Mouse (Mus musculus): Measurements from ENCODE around the gene Cd300lf. TPM values are rescaled to one million over a fixed set of nuclear protein-coding genes. Genes with fewer than 3 reads are reported as not detected.

Cd300lf gene
- polyA plus RNA-seq, 2 experiments = 0.14 to 0.35 TPM

DNA sequence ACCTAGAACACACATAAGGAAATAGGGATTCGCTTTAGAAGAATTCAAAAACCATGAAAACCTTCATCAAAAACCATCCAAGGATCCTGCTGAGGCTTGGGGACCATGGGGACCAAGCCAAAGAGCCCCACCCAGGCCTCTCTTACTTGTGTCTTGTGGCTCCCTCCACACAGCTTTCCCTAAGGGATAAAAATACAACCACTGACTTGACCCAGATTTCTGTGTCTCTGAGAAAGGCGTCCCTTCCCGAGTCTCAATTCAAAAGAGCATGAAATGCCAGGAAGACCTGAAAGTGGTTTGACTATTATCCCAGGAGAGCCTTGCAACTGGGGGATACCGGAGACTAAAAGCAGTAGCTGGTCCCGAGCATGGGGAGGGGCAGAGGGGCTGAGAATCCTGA is 60.8 kb downstream of the Cd300lf start:
- ATAC-seq (ENCODE audit: low FRiP score, low read depth) (no peak), DNase-seq (ENCODE audit: low spot score) (no peak)
- H3K9me3 ChIP-seq (ENCODE audit: control insufficient read depth, low read length) = no peaks in the 10 kb centered on the region
- H3K9ac ChIP-seq (ENCODE audit: low read depth, low read length, severe bottlenecking) = no peak overlapping the region
- H3K4me2 ChIP-seq (replicated peaks; ENCODE audit: low read depth, low read length, severe bottlenecking) = no peak overlapping the region
- no peak overlapping the region for H3K27ac ChIP-seq (replicated peaks; ENCODE audit: low read depth, low read length)
- H3K36me3 ChIP-seq (ENCODE audit: control insufficient read depth, insufficient read depth, low read length) = no peaks in the 10 kb centered on the region
- no peaks in the 10 kb centered on the region for H3K27me3 ChIP-seq (ENCODE audit: control insufficient read depth, insufficient read depth, low read length)
- whole genome bisulfite sequencing = 67% methylated on average over 5 of the region's 5 CpGs
- TF ChIP-seq POLR2A (IDR thresholded peaks at IDR 0.05; ENCODE audit: borderline replicate concordance, extremely low read depth, insufficient read depth, insufficient read length) = no peak
- H3K4me3 ChIP-seq (replicated peaks; ENCODE audit: low read length) = no peak overlapping the region
- H3K4me1 ChIP-seq (ENCODE audit: control insufficient read depth, insufficient read depth, low read length) = peaks cover 3% of the 10 kb centered on the region; the same call in 1 of the 2 replicates

- H3K27ac ChIP-seq (replicated peaks; ENCODE audit: low read depth, low read length) = no peak overlapping the region
- 20% methylated on average over 14 of the region's 14 CpGs for WGBS
- peaks cover 3% of the 10 kb centered on the region; the same call in 1 of the 2 replicates for H3K4me1 ChIP-seq (ENCODE audit: control insufficient read depth, insufficient read depth, low read length)
- ATAC-seq (ENCODE audit: low FRiP score, low read depth) (no peak), DNase-seq (ENCODE audit: low spot score) (peak; percentile 42)
- no peak overlapping the region for H3K4me2 ChIP-seq (replicated peaks; ENCODE audit: low read depth, low read length, severe bottlenecking)
- H3K27me3 ChIP-seq (ENCODE audit: control insufficient read depth, insufficient read depth, low read length) = no peaks in the 10 kb centered on the region
- no peak overlapping the region for H3K4me3 ChIP-seq (replicated peaks; ENCODE audit: low read length)
- no peak overlapping the region for H3K9ac ChIP-seq (ENCODE audit: low read depth, low read length, severe bottlenecking)
- TF ChIP-seq POLR2A (IDR thresholded peaks at IDR 0.05; ENCODE audit: borderline replicate concordance, extremely low read depth, insufficient read depth, insufficient read length) = no peak
- H3K36me3 ChIP-seq (ENCODE audit: control insufficient read depth, insufficient read depth, low read length) = no peaks in the 10 kb centered on the region
- H3K9me3 ChIP-seq (ENCODE audit: control insufficient read depth, low read length) = no peaks in the 10 kb centered on the region
Measured at GRCm38 (mm10) chr11:115071631-115072294, 62.0 kb downstream of the Cd300lf start.

- 20% methylated on average over 9 of the region's 9 CpGs for WGBS
- Histone ChIP-seq H3K27me3 (ENCODE audit: control insufficient read depth, insufficient read depth, low read length) (no peaks in the 10 kb centered on the region), H3K9me3 (ENCODE audit: control insufficient read depth, low read length) (no peaks in the 10 kb centered on the region), H3K4me1 (ENCODE audit: control insufficient read depth, insufficient read depth, low read length) (peaks cover 3% of the 10 kb centered on the region; the same call in 1 of the 2 replicates), H3K27ac (replicated peaks; ENCODE audit: low read depth, low read length) (no peak overlapping the region), H3K4me3 (replicated peaks; ENCODE audit: low read length) (no peak overlapping the region), H3K9ac (ENCODE audit: low read depth, low read length, severe bottlenecking) (no peak overlapping the region), H3K4me2 (replicated peaks; ENCODE audit: low read depth, low read length, severe bottlenecking) (no peak overlapping the region), H3K36me3 (ENCODE audit: control insufficient read depth, insufficient read depth, low read length) (no peaks in the 10 kb centered on the region)
- TF ChIP-seq POLR2A (IDR thresholded peaks at IDR 0.05; ENCODE audit: borderline replicate concordance, extremely low read depth, insufficient read depth, insufficient read length) = no peak
- ATAC-seq (ENCODE audit: low FRiP score, low read depth) (no peak), DNase-seq (ENCODE audit: low spot score) (no peak)
Measured at GRCm38 (mm10) chr11:115071015-115071551, 62.7 kb downstream of the Cd300lf start.

DNA sequence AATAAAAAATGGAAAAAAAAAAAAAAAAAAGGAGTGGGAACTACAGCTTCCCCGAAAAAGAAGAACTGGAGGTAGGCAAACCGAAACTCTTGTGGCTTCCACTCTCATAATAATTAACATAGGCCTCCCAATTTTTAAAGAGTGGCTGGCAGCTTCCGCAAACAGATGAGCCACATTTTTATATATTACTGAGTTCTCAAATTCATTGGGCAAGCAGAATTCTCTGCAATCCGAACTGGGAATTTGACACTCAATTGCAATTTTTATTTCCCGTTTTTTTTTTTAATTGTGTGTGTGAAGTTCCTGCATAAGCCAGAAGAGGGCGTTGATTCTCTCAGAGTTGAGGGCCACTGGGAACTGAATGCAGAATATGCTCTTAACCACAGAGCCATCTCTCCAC is 67.0 kb downstream of the Cd300lf start:
- ATAC-seq (ENCODE audit: low FRiP score, low read depth) = no peak
- H3K4me2 ChIP-seq (replicated peaks; ENCODE audit: low read depth, low read length, severe bottlenecking) = no peak overlapping the region
- no peak overlapping the region for H3K4me3 ChIP-seq (replicated peaks; ENCODE audit: low read length)
- no peak overlapping the region for H3K9ac ChIP-seq (ENCODE audit: low read depth, low read length, severe bottlenecking)
- WGBS = 65% methylated on average over 6 of the region's 6 CpGs
- no peaks in the 10 kb centered on the region for H3K27me3 ChIP-seq (ENCODE audit: control insufficient read depth, insufficient read depth, low read length)
- TF ChIP-seq POLR2A (IDR thresholded peaks at IDR 0.05; ENCODE audit: borderline replicate concordance, extremely low read depth, insufficient read depth, insufficient read length) = no peak
- H3K9me3 ChIP-seq (ENCODE audit: control insufficient read depth, low read length) = no peaks in the 10 kb centered on the region
- no peaks in the 10 kb centered on the region for H3K4me1 ChIP-seq (ENCODE audit: control insufficient read depth, insufficient read depth, low read length)
- H3K27ac ChIP-seq (replicated peaks; ENCODE audit: low read depth, low read length) = no peak overlapping the region
- H3K36me3 ChIP-seq (ENCODE audit: control insufficient read depth, insufficient read depth, low read length) = no peaks in the 10 kb centered on the region
- no peak for DNase-seq (ENCODE audit: low spot score)

Other genes with a start within 250 kb of the Cd300lf start
- gene Cd300a, start 244.0 kb downstream of the Cd300lf start, polyA plus RNA-seq (2012; rRNA removed) = 2.2 and 3.1 TPM in 2 replicates
- 1.2 and 1.5 TPM in 2 replicates for gene Cd300a, start 244.0 kb downstream of the Cd300lf start, polyA plus RNA-seq (2014; fragmentation: Nextera tagmentation; extraction: Ambion mirVana)
- 0.33 TPM in 2 replicates for gene Cd300lb, start 199.6 kb downstream of the Cd300lf start, polyA plus RNA-seq (2012; rRNA removed)
- 0.32 and 0.82 TPM in 2 replicates for gene Cd300lb, start 199.6 kb downstream of the Cd300lf start, polyA plus RNA-seq (2014; fragmentation: Nextera tagmentation; extraction: Ambion mirVana)
- gene Cd300c, start 164.8 kb downstream of the Cd300lf start, polyA plus RNA-seq (2012; rRNA removed) = not detected in 2 replicates
- not detected in 2 replicates for gene Cd300c, start 164.8 kb downstream of the Cd300lf start, polyA plus RNA-seq (2014; fragmentation: Nextera tagmentation; extraction: Ambion mirVana)
- 0.13 and 0.22 TPM in 2 replicates for gene Cd300ld, start 144.1 kb downstream of the Cd300lf start, polyA plus RNA-seq (2012; rRNA removed)
- gene Cd300ld, start 144.1 kb downstream of the Cd300lf start, polyA plus RNA-seq (2014; fragmentation: Nextera tagmentation; extraction: Ambion mirVana) = 0.29 and 0.36 TPM in 2 replicates
- gene Cd300c2, start 132.1 kb downstream of the Cd300lf start, polyA plus RNA-seq (2012; rRNA removed) = 2.4 and 2.7 TPM in 2 replicates
- 4.0 and 4.1 TPM in 2 replicates for gene Cd300c2, start 132.1 kb downstream of the Cd300lf start, polyA plus RNA-seq (2014; fragmentation: Nextera tagmentation; extraction: Ambion mirVana)
- 0.23 TPM in 1 of 2 replicates, not detected in the other for gene Cd300ld2, start 117.8 kb downstream of the Cd300lf start, polyA plus RNA-seq (2012; rRNA removed)
- gene Cd300ld2, start 117.8 kb downstream of the Cd300lf start, polyA plus RNA-seq (2014; fragmentation: Nextera tagmentation; extraction: Ambion mirVana) = not detected in 2 replicates
- gene Cd300ld4, start 107.0 kb downstream of the Cd300lf start, polyA plus RNA-seq (2012; rRNA removed) = 0.18 TPM in 1 of 2 replicates, not detected in the other
- gene Cd300ld4, start 107.0 kb downstream of the Cd300lf start, polyA plus RNA-seq (2014; fragmentation: Nextera tagmentation; extraction: Ambion mirVana) = not detected in 2 replicates
- gene Cd300ld5, start 96.2 kb downstream of the Cd300lf start, polyA plus RNA-seq (2012; rRNA removed) = 0.24 and 0.48 TPM in 2 replicates
- gene Cd300ld5, start 96.2 kb downstream of the Cd300lf start, polyA plus RNA-seq (2014; fragmentation: Nextera tagmentation; extraction: Ambion mirVana) = not detected in 2 replicates
- gene Cd300ld3, start 85.6 kb downstream of the Cd300lf start, polyA plus RNA-seq (2012; rRNA removed) = 0.37 and 0.65 TPM in 2 replicates
- not detected in 2 replicates for gene Cd300ld3, start 85.6 kb downstream of the Cd300lf start, polyA plus RNA-seq (2014; fragmentation: Nextera tagmentation; extraction: Ambion mirVana)
- 0.10 and 0.15 TPM in 2 replicates for gene Cd300e, start 71.8 kb downstream of the Cd300lf start, polyA plus RNA-seq (2012; rRNA removed)
- 0.08 and 0.10 TPM in 2 replicates for gene Cd300e, start 71.8 kb downstream of the Cd300lf start, polyA plus RNA-seq (2014; fragmentation: Nextera tagmentation; extraction: Ambion mirVana)
- gene Rab37, start 42.6 kb downstream of the Cd300lf start, polyA plus RNA-seq (2012; rRNA removed) = 1.5 and 1.7 TPM in 2 replicates
- gene Rab37, start 42.6 kb downstream of the Cd300lf start, polyA plus RNA-seq (2014; fragmentation: Nextera tagmentation; extraction: Ambion mirVana) = 1.5 and 1.8 TPM in 2 replicates
- gene Slc9a3r1, start 29.3 kb upstream of the Cd300lf start, polyA plus RNA-seq (2012; rRNA removed) = 19.1 and 22.0 TPM in 2 replicates
- gene Slc9a3r1, start 29.3 kb upstream of the Cd300lf start, polyA plus RNA-seq (2014; fragmentation: Nextera tagmentation; extraction: Ambion mirVana) = 29.9 and 33.7 TPM in 2 replicates
- gene Tmem104, start 53.5 kb upstream of the Cd300lf start, polyA plus RNA-seq (2012; rRNA removed) = 9.2 and 16.9 TPM in 2 replicates
- 11.4 and 12.4 TPM in 2 replicates for gene Tmem104, start 53.5 kb upstream of the Cd300lf start, polyA plus RNA-seq (2014; fragmentation: Nextera tagmentation; extraction: Ambion mirVana)
- 25.6 and 32.1 TPM in 2 replicates for gene Nat9, start 53.9 kb upstream of the Cd300lf start, polyA plus RNA-seq (2012; rRNA removed)
- 20.0 and 24.3 TPM in 2 replicates for gene Nat9, start 53.9 kb upstream of the Cd300lf start, polyA plus RNA-seq (2014; fragmentation: Nextera tagmentation; extraction: Ambion mirVana)
- 0.20 and 0.21 TPM in 2 replicates for gene Grin2c, start 133.3 kb upstream of the Cd300lf start, polyA plus RNA-seq (2012; rRNA removed)
- not detected in 2 replicates for gene Grin2c, start 133.3 kb upstream of the Cd300lf start, polyA plus RNA-seq (2014; fragmentation: Nextera tagmentation; extraction: Ambion mirVana)
- 16.8 and 21.8 TPM in 2 replicates for gene Fdxr, start 143.1 kb upstream of the Cd300lf start, polyA plus RNA-seq (2012; rRNA removed)
- gene Fdxr, start 143.1 kb upstream of the Cd300lf start, polyA plus RNA-seq (2014; fragmentation: Nextera tagmentation; extraction: Ambion mirVana) = 11.5 and 13.0 TPM in 2 replicates
- gene Fads6, start 163.7 kb upstream of the Cd300lf start, polyA plus RNA-seq (2012; rRNA removed) = 0.35 and 0.40 TPM in 2 replicates
- gene Fads6, start 163.7 kb upstream of the Cd300lf start, polyA plus RNA-seq (2014; fragmentation: Nextera tagmentation; extraction: Ambion mirVana) = 0.12 TPM in 1 of 2 replicates, not detected in the other
- 0.29 and 0.44 TPM in 2 replicates for gene Otop2, start 173.2 kb upstream of the Cd300lf start, polyA plus RNA-seq (2012; rRNA removed)
- 0.08 and 0.19 TPM in 2 replicates for gene Otop2, start 173.2 kb upstream of the Cd300lf start, polyA plus RNA-seq (2014; fragmentation: Nextera tagmentation; extraction: Ambion mirVana)
- not detected in 2 replicates for gene Ush1g, start 188.0 kb upstream of the Cd300lf start, polyA plus RNA-seq (2012; rRNA removed)
- not detected in 2 replicates for gene Ush1g, start 188.0 kb upstream of the Cd300lf start, polyA plus RNA-seq (2014; fragmentation: Nextera tagmentation; extraction: Ambion mirVana)
- not detected in 2 replicates for gene Otop3, start 200.7 kb upstream of the Cd300lf start, polyA plus RNA-seq (2012; rRNA removed)
- gene Otop3, start 200.7 kb upstream of the Cd300lf start, polyA plus RNA-seq (2014; fragmentation: Nextera tagmentation; extraction: Ambion mirVana) = not detected in 2 replicates
- gene Hid1, start 233.8 kb upstream of the Cd300lf start, polyA plus RNA-seq (2012; rRNA removed) = 4.5 and 5.9 TPM in 2 replicates
- gene Hid1, start 233.8 kb upstream of the Cd300lf start, polyA plus RNA-seq (2014; fragmentation: Nextera tagmentation; extraction: Ambion mirVana) = 2.1 and 2.3 TPM in 2 replicates
- 18.8 and 23.9 TPM in 2 replicates for gene Cdr2l, start 247.9 kb upstream of the Cd300lf start, polyA plus RNA-seq (2012; rRNA removed)
- 10.9 and 11.1 TPM in 2 replicates for gene Cdr2l, start 247.9 kb upstream of the Cd300lf start, polyA plus RNA-seq (2014; fragmentation: Nextera tagmentation; extraction: Ambion mirVana)